13 mouse cellular contexts compared by ENCODE assay signal in genomic region chr11:51587059-51587458, GRCm38 (mm10).
"Had no signal": no experiment of that assay in that cellular context is flagged by ENCODE, and none has a peak within 500 bp of the region (broad histone marks: within the 10 kb centered on the region; RNA-seq: fewer than 3 reads in every experiment).

No protein-coding gene starts in this region.

- H3K4me3 ChIP-seq: layer of hippocampus, adult 2 months; limb, embryonic 13.5 days; midbrain, embryonic 10.5 days; midbrain, embryonic 15.5 days had no signal

- H3K9ac ChIP-seq: limb, embryonic 13.5 days; lung, embryonic 14.5 days; midbrain, embryonic 15.5 days had no signal

- H3K27me3 ChIP-seq: limb, embryonic 13.5 days; midbrain, embryonic 15.5 days had no signal

- ATAC-seq: midbrain, embryonic 15.5 days had no signal

- H3K9me3 ChIP-seq: midbrain, embryonic 10.5 days; midbrain, embryonic 15.5 days had no signal

- H3K27ac ChIP-seq: kidney, postnatal 0 days; layer of hippocampus, adult 2 months; limb, embryonic 13.5 days; liver, embryonic 14.5 days; midbrain, embryonic 10.5 days; midbrain, embryonic 15.5 days; stomach, postnatal 0 days had no signal

- H3K4me2 ChIP-seq: limb, embryonic 13.5 days; lung, embryonic 14.5 days; midbrain, embryonic 15.5 days had no signal

- DNase-seq: kidney, adult 8-10 months; left cerebral cortex, postnatal 4 days; lung, embryonic 14.5 days; lung, postnatal 10 days; lung, postnatal 4 days; thymus, postnatal 4 days had no signal
